Mouse (Mus musculus) embryonic stem cell, embryonic (primary cell): Measurements from ENCODE around the gene Erf.

Experiments used
- CTCF ChIA-PET, 4 experiments: fragments of 300-600 bp in 2 of 4; fragments of 350-600 bp in 2 of 4; sonication (Branson Sonifier 250); formaldehyde crosslinking; loops; one replicate each; lab custom pipeline; 2022; ENCODE audit warnings: inconsistent platforms in 2 of 4; lab: Charles Lee
- POLR2A ChIA-PET, 4 experiments: fragments of 300-600 bp in 2 of 4; fragments of 350-600 bp in 2 of 4; sonication (Branson Sonifier 250); formaldehyde crosslinking; loops; one replicate each; lab custom pipeline; 2022; ENCODE audit warnings: antibody characterized with exemption in 4 of 4, inconsistent platforms in 1 of 4; lab: Charles Lee

The Erf gene

GRCm38 (mm10) chr7:25219756-25220456 is 30.7 kb downstream of the Erf start:
- POLR2A ChIA-PET: interaction anchor here in 3 of 4 experiments (0.5 to 11.2 kb wide), 69 partner anchors 9 to 762 kb away, joined by 3 to 160 read pairs (median 4); partner anchors contain the start of genes Cic (in 3 of the 3), Gsk3a (in 3 of the 3), Megf8 (in 3 of the 3) and Pafah1b3 (in 3 of the 3)
- CTCF ChIA-PET: interaction anchor here in 3 of 4 experiments (0.6 to 3.6 kb wide), 13 partner anchors 13 to 500 kb away, joined by 3 to 10 read pairs (median 4); partner anchors contain the start of gene Pafah1b3 (in 1 of the 3)

GRCm38 (mm10) chr7:25219416-25219750 is 31.2 kb downstream of the Erf start:
- ChIA-PET CTCF (interaction anchor here in 3 of 4 experiments (0.5 to 3.6 kb wide), 11 partner anchors 13 to 501 kb away, joined by 3 to 10 read pairs (median 4); partner anchors contain the start of gene Pafah1b3 (in 1 of the 3)), POLR2A (interaction anchor here in 3 of 4 experiments (0.5 to 11.2 kb wide), 58 partner anchors 8 to 761 kb away, joined by 3 to 160 read pairs (median 4); partner anchors contain the start of genes Cic (in 3 of the 3), Gsk3a (in 3 of the 3), Megf8 (in 3 of the 3) and Pafah1b3 (in 3 of the 3))

- ChIA-PET CTCF (interaction anchor here in 3 of 4 experiments (0.5 to 3.6 kb wide), 10 partner anchors 19 to 193 kb away, joined by 3 to 10 read pairs (median 4); partner anchors contain the start of gene Gsk3a (in 1 of the 3)), POLR2A (interaction anchor here (0.5 to 11.2 kb wide), 47 partner anchors 10 to 536 kb away, joined by 3 to 160 read pairs (median 5); partner anchors contain the start of genes Cic (in 3 of the 4), Gsk3a (in 3 of the 4), Pafah1b3 (in 3 of the 4) and Megf8 (in 2 of the 4))
Observed at GRCm38 (mm10) chr7:25218705-25219415, 31.7 kb downstream of the Erf start.

GRCm38 (mm10) chr7:25217653-25218395 is 32.7 kb downstream of the Erf start:
- POLR2A ChIA-PET: interaction anchor here in 3 of 4 experiments (0.9 to 11.2 kb wide), 13 partner anchors 9 to 104 kb away, joined by 3 to 160 read pairs (median 5); partner anchors contain the start of genes Cic (in 2 of the 3) and Gsk3a (in 2 of the 3)
- CTCF ChIA-PET: interaction anchor here in 2 of 4 experiments (0.5 to 1.6 kb wide), 4 partner anchors 30 to 744 kb away, joined by 3 to 4 read pairs (median 3); no protein-coding TSS in a partner anchor

- POLR2A ChIA-PET: interaction anchor here in 3 of 4 experiments (0.6 to 2.8 kb wide), 34 partner anchors 9 to 740 kb away, joined by 3 to 25 read pairs (median 3); partner anchors contain the start of genes Cic (in 2 of the 3), Gsk3a (in 2 of the 3) and Pafah1b3 (in 2 of the 3)
- CTCF ChIA-PET: interaction anchor here (0.6 to 1.9 kb wide), 12 partner anchors 10 to 188 kb away, joined by 3 to 11 read pairs (median 4); partner anchors contain the start of gene Pafah1b3 (in 1 of the 4)
Observed at GRCm38 (mm10) chr7:25214172-25214571, 36.4 kb downstream of the Erf start.

- ChIA-PET CTCF (interaction anchor here in 1 of 4 experiments (0.6 to 1.9 kb wide), 3 partner anchors 9 to 25 kb away, joined by 3 to 11 read pairs (median 5); no protein-coding TSS in a partner anchor), POLR2A (interaction anchor here in 1 of 4 experiments (0.7 to 2.8 kb wide), 8 partner anchors 9 to 65 kb away, joined by 3 to 25 read pairs (median 6); partner anchors contain the start of gene Gsk3a)
Observed at GRCm38 (mm10) chr7:25213099-25213498, 37.5 kb downstream of the Erf start.

GRCm38 (mm10) chr7:25210482-25210881 is 40.1 kb downstream of the Erf start:
- CTCF ChIA-PET: interaction anchor here in 1 of 4 experiments (1.1 kb wide), 1 partner anchor 104 kb away, joined by 3 read pairs; no protein-coding TSS in a partner anchor
- POLR2A ChIA-PET: interaction anchor here in 3 of 4 experiments (0.7 to 1.9 kb wide), 6 partner anchors 10 to 115 kb away, joined by 3 to 8 read pairs (median 4); partner anchors contain the start of genes Dedd2 (in 2 of the 3), Zfp526 (in 2 of the 3) and Gsk3a (in 1 of the 3)

GRCm38 (mm10) chr7:25209161-25209622 is 41.4 kb downstream of the Erf start:
- CTCF ChIA-PET: interaction anchor here in 1 of 4 experiments (1.4 kb wide), 1 partner anchor 124 kb away, joined by 4 read pairs; no protein-coding TSS in a partner anchor
- POLR2A ChIA-PET: interaction anchor here (0.8 to 2.1 kb wide), 11 partner anchors 9 to 55 kb away, joined by 3 to 9 read pairs (median 4); partner anchors contain the start of genes Gsk3a (in 1 of the 4), Pou2f2 (in 1 of the 4) and Zfp526 (in 1 of the 4)

GRCm38 (mm10) chr7:25206094-25206830 is 44.3 kb downstream of the Erf start:
- POLR2A ChIA-PET: interaction anchor here in 3 of 4 experiments (0.5 to 1.6 kb wide), 13 partner anchors 8 to 620 kb away, joined by 3 to 9 read pairs (median 3); partner anchors contain the start of genes Zfp526 (in 2 of the 3), Dedd2 (in 1 of the 3) and Gsk3a (in 1 of the 3)
- CTCF ChIA-PET: interaction anchor here in 1 of 4 experiments (0.8 to 2.0 kb wide), 2 partner anchors 19 to 111 kb away, joined by 3 to 6 read pairs; partner anchors contain the start of gene Megf8

GRCm38 (mm10) chr7:25205355-25206093 is 45.0 kb downstream of the Erf start:
- POLR2A ChIA-PET: interaction anchor here in 3 of 4 experiments (0.7 to 1.6 kb wide), 8 partner anchors 9 to 59 kb away, joined by 3 to 6 read pairs (median 3); partner anchors contain the start of genes Zfp526 (in 2 of the 3) and Dedd2 (in 1 of the 3)
- CTCF ChIA-PET: interaction anchor here in 1 of 4 experiments (0.8 to 2.0 kb wide), 2 partner anchors 18 to 112 kb away, joined by 3 to 6 read pairs; partner anchors contain the start of gene Megf8

- POLR2A ChIA-PET: interaction anchor here in 3 of 4 experiments (0.6 to 2.6 kb wide), 14 partner anchors 9 to 174 kb away, joined by 3 to 11 read pairs (median 4); partner anchors contain the start of gene Zfp526 (in 2 of the 3)
- CTCF ChIA-PET: interaction anchor here in 1 of 4 experiments (0.6 to 2.1 kb wide), 3 partner anchors 16 to 127 kb away, joined by 4 to 6 read pairs (median 6); no protein-coding TSS in a partner anchor
Observed at GRCm38 (mm10) chr7:25203624-25204023, 46.9 kb downstream of the Erf start.

- POLR2A ChIA-PET: interaction anchor here in 2 of 4 experiments (0.9 to 2.1 kb wide), 4 partner anchors 10 to 24 kb away, joined by 3 to 9 read pairs (median 4); partner anchors contain the start of genes Dedd2 (in 1 of the 2) and Zfp526 (in 1 of the 2)
- CTCF ChIA-PET: interaction anchor here in 2 of 4 experiments (0.9 to 1.7 kb wide), 2 partner anchors 10 to 41 kb away, joined by 3 to 5 read pairs; no protein-coding TSS in a partner anchor
Observed at GRCm38 (mm10) chr7:25197384-25198018, 53.1 kb downstream of the Erf start.

GRCm38 (mm10) chr7:25196107-25196506 is 54.5 kb downstream of the Erf start:
- POLR2A ChIA-PET: interaction anchor here in 2 of 4 experiments (1.0 to 2.1 kb wide), 4 partner anchors 8 to 82 kb away, joined by 3 to 9 read pairs (median 5); no protein-coding TSS in a partner anchor
- CTCF ChIA-PET: interaction anchor here in 2 of 4 experiments (0.8 to 1.7 kb wide), 2 partner anchors 8 to 9 kb away, joined by 3 to 5 read pairs; no protein-coding TSS in a partner anchor
